Comparison of ENCODE assay signal across 8 mouse cellular contexts in the genomic region with DNA sequence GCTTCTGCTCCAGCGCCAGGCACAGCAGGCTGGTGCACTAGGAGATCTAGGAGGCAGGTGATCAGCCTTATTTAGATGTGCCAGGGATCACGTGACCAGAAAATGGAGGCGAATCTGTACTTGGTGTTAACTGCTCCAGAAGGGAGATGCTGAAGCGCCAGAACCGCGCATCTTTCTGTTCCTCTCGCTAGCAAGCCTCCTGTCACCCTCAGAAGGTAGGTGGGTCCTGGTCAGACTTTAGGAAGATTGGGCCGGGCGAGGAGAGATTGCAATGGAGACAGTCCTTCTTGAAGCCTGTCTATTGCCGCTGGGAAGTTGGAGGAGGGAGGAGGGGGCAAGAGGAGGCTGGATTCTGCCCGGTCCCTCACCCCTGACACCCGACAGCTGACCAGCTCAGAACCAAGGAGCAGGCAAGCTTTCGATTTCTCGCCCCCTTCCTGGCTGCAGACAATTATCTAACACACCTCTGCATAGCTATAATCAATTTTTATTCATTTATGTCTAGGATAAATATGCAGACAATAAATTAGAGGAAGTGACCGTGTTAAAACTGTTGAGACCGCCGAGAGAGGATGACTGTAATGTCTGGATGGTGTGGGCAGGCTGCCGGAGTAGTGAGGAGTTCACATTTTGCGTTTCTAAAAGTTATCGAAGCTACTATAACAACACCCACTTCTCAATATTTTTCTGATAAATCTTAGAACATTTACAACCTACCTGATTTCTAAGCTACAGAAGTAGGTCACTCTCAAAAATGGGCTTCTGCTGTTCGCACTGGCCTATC.
DNase-seq lines count a peak whose midpoint lies in the region; ATAC-seq and TF ChIP-seq lines count a peak whose summit lies in the region.

No protein-coding gene starts in this region.

- DNase-seq in 3T3-L1 (ENCODE audit: low read depth, low spot score): peak; percentile 47
- DNase-seq in layer of hippocampus, postnatal 25 days (ENCODE audit: extremely low spot score in 1 of 2, low spot score in 1 of 2): peak; percentile 49 to 53
- DNase-seq in midbrain, embryonic 11.5 days (ENCODE audit: low spot score, missing footprints): peak; percentile 93
- DNase-seq in stomach, postnatal 0 days (ENCODE audit: low spot score): peak; percentile 32
- DNase-seq in spleen, postnatal 36 days (ENCODE audit: low spot score in 2 of 2): no peak

- 0 out of 2 replicates have a peak, but pooled peaks have one; percentile 67 for ATAC-seq in embryonic facial prominence, embryonic 15.5 days (ENCODE audit: insufficient number of reproducible peaks, low FRiP score, low TSS enrichment, low read depth)
- ATAC-seq in hindbrain, embryonic 13.5 days (ENCODE audit: low FRiP score): peak; percentile 92
- ATAC-seq in midbrain, embryonic 11.5 days (ENCODE audit: low FRiP score): peak; percentile 86
- no peak for ATAC-seq in stomach, postnatal 0 days (ENCODE audit: low FRiP score, low TSS enrichment)

- H3K27me3 ChIP-seq in embryonic facial prominence, embryonic 15.5 days: peaks cover 4% of the 10 kb centered on the region
- no peaks in the 10 kb centered on the region for H3K27me3 ChIP-seq in hindbrain, embryonic 13.5 days
- no peaks in the 10 kb centered on the region for H3K27me3 ChIP-seq in midbrain, embryonic 11.5 days (ENCODE audit: control insufficient read depth, insufficient read depth, low read length)
- no peaks in the 10 kb centered on the region for H3K27me3 ChIP-seq in stomach, postnatal 0 days (ENCODE audit: control insufficient read depth, insufficient read depth, low read length)

- H3K9me3 ChIP-seq in embryonic facial prominence, embryonic 15.5 days (replicated peaks): no peaks in the 10 kb centered on the region
- no peaks in the 10 kb centered on the region for H3K9me3 ChIP-seq in hindbrain, embryonic 13.5 days
- H3K9me3 ChIP-seq in midbrain, embryonic 11.5 days (ENCODE audit: control insufficient read depth, low read length): no peaks in the 10 kb centered on the region
- H3K9me3 ChIP-seq in stomach, postnatal 0 days (ENCODE audit: control insufficient read depth, low read length): no peaks in the 10 kb centered on the region

- TF ChIP-seq POLR2A in bone marrow, adult 2 months (IDR thresholded peaks at IDR 0.05; ENCODE audit: borderline replicate concordance, control insufficient read depth, low read depth, low read length): no peak

- peak overlapping the region; percentile 49 for H3K4me2 ChIP-seq in embryonic facial prominence, embryonic 15.5 days (replicated peaks)
- H3K4me2 ChIP-seq in hindbrain, embryonic 13.5 days: peak overlapping the region; percentile 70
- H3K4me2 ChIP-seq in midbrain, embryonic 11.5 days: peak overlapping the region; percentile 60
- H3K4me2 ChIP-seq in stomach, postnatal 0 days (replicated peaks; ENCODE audit: low read depth): peak overlapping the region; percentile 50

- no peaks in the 10 kb centered on the region for H3K36me3 ChIP-seq in embryonic facial prominence, embryonic 15.5 days
- H3K36me3 ChIP-seq in hindbrain, embryonic 13.5 days: no peaks in the 10 kb centered on the region
- no peaks in the 10 kb centered on the region for H3K36me3 ChIP-seq in midbrain, embryonic 11.5 days (ENCODE audit: control insufficient read depth, insufficient read depth, low read length)
- no peaks in the 10 kb centered on the region for H3K36me3 ChIP-seq in stomach, postnatal 0 days (ENCODE audit: control insufficient read depth, insufficient read depth, low read length)

- TF ChIP-seq EP300 in stomach, postnatal 0 days (optimal IDR thresholded peaks at IDR 0.05): no peak

- peak overlapping the region; percentile 0 for H3K4me3 ChIP-seq in bone marrow, adult 2 months (replicated peaks; ENCODE audit: control insufficient read depth, low read depth, low read length)
- H3K4me3 ChIP-seq in embryonic facial prominence, embryonic 15.5 days (replicated peaks): peak overlapping the region; percentile 34
- H3K4me3 ChIP-seq in hindbrain, embryonic 13.5 days: peak overlapping the region; percentile 46
- peak overlapping the region; percentile 39 for H3K4me3 ChIP-seq in midbrain, embryonic 11.5 days (ENCODE audit: low read depth, low read length)
- peak overlapping the region; percentile 28 for H3K4me3 ChIP-seq in stomach, postnatal 0 days (ENCODE audit: low read depth, low read length)

- no peak overlapping the region for H3K27ac ChIP-seq in bone marrow, adult 2 months (ENCODE audit: control insufficient read depth, insufficient read depth, low read depth, low read length, poor library complexity)
- H3K27ac ChIP-seq in embryonic facial prominence, embryonic 15.5 days (replicated peaks): no peak overlapping the region
- no peak overlapping the region for H3K27ac ChIP-seq in hindbrain, embryonic 13.5 days
- H3K27ac ChIP-seq in midbrain, embryonic 11.5 days (ENCODE audit: low read depth, low read length): no peak overlapping the region
- no peak overlapping the region for H3K27ac ChIP-seq in stomach, postnatal 0 days (replicated peaks)

- no peak for TF ChIP-seq CTCF in bone marrow, adult 2 months (IDR thresholded peaks at IDR 0.05; ENCODE audit: control insufficient read depth, insufficient read depth, low read length)
- TF ChIP-seq CTCF in stomach, postnatal 0 days (IDR thresholded peaks at IDR 0.05; ENCODE audit: low read depth): no peak

- 6% methylated on average over 21 of the region's 21 CpGs for WGBS in bone marrow, adult 2 months
- 12% methylated on average over 21 of the region's 21 CpGs for WGBS in embryonic facial prominence, embryonic 15.5 days
- 10% methylated on average over 21 of the region's 21 CpGs for WGBS in hindbrain, embryonic 13.5 days
- WGBS in midbrain, embryonic 11.5 days: 12% methylated on average over 21 of the region's 21 CpGs
- WGBS in stomach, postnatal 0 days: 13% methylated on average over 21 of the region's 21 CpGs

- no peak overlapping the region for H3K9ac ChIP-seq in embryonic facial prominence, embryonic 15.5 days
- H3K9ac ChIP-seq in hindbrain, embryonic 13.5 days: peak overlapping the region; percentile 69
- peak overlapping the region; percentile 54 for H3K9ac ChIP-seq in midbrain, embryonic 11.5 days (ENCODE audit: low read length)
- H3K9ac ChIP-seq in stomach, postnatal 0 days (ENCODE audit: low read length): no peak overlapping the region

- H3K4me1 ChIP-seq in bone marrow, adult 2 months (ENCODE audit: control insufficient read depth, insufficient read depth, low read length): no peaks in the 10 kb centered on the region
- H3K4me1 ChIP-seq in embryonic facial prominence, embryonic 15.5 days: no peaks in the 10 kb centered on the region
- H3K4me1 ChIP-seq in hindbrain, embryonic 13.5 days (replicated peaks): no peaks in the 10 kb centered on the region; the same call in 1 of the 2 replicates
- H3K4me1 ChIP-seq in midbrain, embryonic 11.5 days (ENCODE audit: control insufficient read depth, insufficient read depth, low read length): no peaks in the 10 kb centered on the region
- H3K4me1 ChIP-seq in stomach, postnatal 0 days (replicated peaks; ENCODE audit: control insufficient read depth, insufficient read depth): no peaks in the 10 kb centered on the region

Comparison
In these comparisons a context has a peak if more than half of its experiments do, and no peak if none do; other contexts are left out.
1. DNase-seq: peak in 3T3-L1 (single experiment), layer of hippocampus, postnatal 25 days (2 of 2), midbrain, embryonic 11.5 days (single experiment) and stomach, postnatal 0 days (single experiment); none in spleen, postnatal 36 days (0 of 2).
2. H3K9ac ChIP-seq: peak in hindbrain, embryonic 13.5 days (single experiment) and midbrain, embryonic 11.5 days (single experiment); none in embryonic facial prominence, embryonic 15.5 days (single experiment) and stomach, postnatal 0 days (single experiment).
3. Peak in every context shown above with its lines, with median percentiles within 50 percentile points of each other: H3K4me3 ChIP-seq and H3K4me2 ChIP-seq.